Mouse (Mus musculus): Measurements from ENCODE around the gene Nedd9. TPM values are rescaled to one million over a fixed set of nuclear protein-coding genes. Genes with fewer than 3 reads are reported as not detected.
A peak's percentile ranks its signal among the peaks of the same experiment; 100 is the strongest.

Gene Nedd9
- polyA plus RNA-seq, 1 experiment: 60.8 TPM

GRCm38 (mm10) chr13:41461418-41461817 lies 25.7 kb downstream of the Nedd9 start:
- Histone ChIP-seq H3K4me1 (ENCODE audit: control insufficient read depth, insufficient read depth, low read length) (peaks cover 29% of the 10 kb centered on the region), H3K4me3 (replicated peaks; ENCODE audit: extremely low read depth, low read depth, low read length) (no peak overlapping the region)
- DNase-seq: no peak
- TF ChIP-seq POLR2A (IDR thresholded peaks at IDR 0.05; ENCODE audit: borderline replicate concordance, extremely low read depth, low read depth, low read length): no peak
- no peak for TF ChIP-seq CTCF (IDR thresholded peaks at IDR 0.05; ENCODE audit: insufficient read depth, low read length)
- WGBS: 37% methylated on average over 3 of the region's 3 CpGs

- no peak for DNase-seq
- WGBS: 67% methylated on average over 3 of the region's 3 CpGs
- TF ChIP-seq CTCF (IDR thresholded peaks at IDR 0.05; ENCODE audit: insufficient read depth, low read length) (peak; percentile 12; the same call in 1 of the 2 replicates), POLR2A (IDR thresholded peaks at IDR 0.05; ENCODE audit: borderline replicate concordance, extremely low read depth, low read depth, low read length) (no peak)
- H3K4me3 ChIP-seq (replicated peaks; ENCODE audit: extremely low read depth, low read depth, low read length): no peak overlapping the region
- peaks cover 24% of the 10 kb centered on the region for H3K4me1 ChIP-seq (ENCODE audit: control insufficient read depth, insufficient read depth, low read length)
Measured at GRCm38 (mm10) chr13:41459683-41460286, 27.4 kb downstream of the Nedd9 start.

- WGBS: 62% methylated on average over 2 of the region's 2 CpGs
- H3K4me1 ChIP-seq (ENCODE audit: control insufficient read depth, insufficient read depth, low read length): peaks cover 24% of the 10 kb centered on the region
- no peak overlapping the region for H3K4me3 ChIP-seq (replicated peaks; ENCODE audit: extremely low read depth, low read depth, low read length)
- DNase-seq: no peak
- TF ChIP-seq POLR2A (IDR thresholded peaks at IDR 0.05; ENCODE audit: borderline replicate concordance, extremely low read depth, low read depth, low read length): no peak
- TF ChIP-seq CTCF (IDR thresholded peaks at IDR 0.05; ENCODE audit: insufficient read depth, low read length): no peak
Measured at GRCm38 (mm10) chr13:41458709-41459108, 28.5 kb downstream of the Nedd9 start.

GRCm38 (mm10) chr13:41457798-41458390 lies 29.3 kb downstream of the Nedd9 start:
- WGBS: 65% methylated on average over 10 of the region's 10 CpGs
- H3K4me3 ChIP-seq (replicated peaks; ENCODE audit: extremely low read depth, low read depth, low read length): no peak overlapping the region
- peaks cover 24% of the 10 kb centered on the region for H3K4me1 ChIP-seq (ENCODE audit: control insufficient read depth, insufficient read depth, low read length)
- TF ChIP-seq POLR2A (IDR thresholded peaks at IDR 0.05; ENCODE audit: borderline replicate concordance, extremely low read depth, low read depth, low read length) (no peak), CTCF (IDR thresholded peaks at IDR 0.05; ENCODE audit: insufficient read depth, low read length) (no peak)
- no peak for DNase-seq

- no peak overlapping the region for H3K4me3 ChIP-seq (replicated peaks; ENCODE audit: extremely low read depth, low read depth, low read length)
- no peak for DNase-seq
- H3K4me1 ChIP-seq (ENCODE audit: control insufficient read depth, insufficient read depth, low read length): peaks cover 24% of the 10 kb centered on the region
- 58% methylated on average over 7 of the region's 7 CpGs for WGBS
- TF ChIP-seq POLR2A (IDR thresholded peaks at IDR 0.05; ENCODE audit: borderline replicate concordance, extremely low read depth, low read depth, low read length): no peak
- no peak for TF ChIP-seq CTCF (IDR thresholded peaks at IDR 0.05; ENCODE audit: insufficient read depth, low read length)
Measured at GRCm38 (mm10) chr13:41457030-41457797, 29.9 kb downstream of the Nedd9 start.

- Histone ChIP-seq H3K4me1 (ENCODE audit: control insufficient read depth, insufficient read depth, low read length) (peaks cover 20% of the 10 kb centered on the region), H3K4me3 (replicated peaks; ENCODE audit: extremely low read depth, low read depth, low read length) (no peak overlapping the region)
- no peak for DNase-seq
- no peak for TF ChIP-seq CTCF (IDR thresholded peaks at IDR 0.05; ENCODE audit: insufficient read depth, low read length)
- TF ChIP-seq POLR2A (IDR thresholded peaks at IDR 0.05; ENCODE audit: borderline replicate concordance, extremely low read depth, low read depth, low read length): no peak
- WGBS: 65% methylated on average over 14 of the region's 14 CpGs
Measured at GRCm38 (mm10) chr13:41456292-41457029, 30.7 kb downstream of the Nedd9 start.

- 86% methylated on average over 15 of the region's 15 CpGs for WGBS
- DNase-seq: no peak
- no peak overlapping the region for H3K4me3 ChIP-seq (replicated peaks; ENCODE audit: extremely low read depth, low read depth, low read length)
- no peak for TF ChIP-seq POLR2A (IDR thresholded peaks at IDR 0.05; ENCODE audit: borderline replicate concordance, extremely low read depth, low read depth, low read length)
- no peak for TF ChIP-seq CTCF (IDR thresholded peaks at IDR 0.05; ENCODE audit: insufficient read depth, low read length)
- peaks cover 7% of the 10 kb centered on the region; the same call in 1 of the 2 replicates for H3K4me1 ChIP-seq (ENCODE audit: control insufficient read depth, insufficient read depth, low read length)
Measured at GRCm38 (mm10) chr13:41453227-41454193, 33.7 kb downstream of the Nedd9 start.

GRCm38 (mm10) chr13:41450821-41451220 lies 36.3 kb downstream of the Nedd9 start:
- H3K4me1 ChIP-seq (ENCODE audit: control insufficient read depth, insufficient read depth, low read length): no peaks in the 10 kb centered on the region; the same call in 1 of the 2 replicates
- TF ChIP-seq POLR2A (IDR thresholded peaks at IDR 0.05; ENCODE audit: borderline replicate concordance, extremely low read depth, low read depth, low read length): no peak
- TF ChIP-seq CTCF (IDR thresholded peaks at IDR 0.05; ENCODE audit: insufficient read depth, low read length): no peak
- H3K4me3 ChIP-seq (replicated peaks; ENCODE audit: extremely low read depth, low read depth, low read length): no peak overlapping the region
- no peak for DNase-seq
- WGBS: 83% methylated on average over 6 of the region's 6 CpGs

All from lung, adult 2 months (tissue).